Mouse (Mus musculus): ENCODE data around the gene Olfr1104.

Gene Olfr1104

GRCm38 (mm10) chr2:87026980-87027379 is at the start of gene Olfr1104:
Gene Olfr1104, minus strand, starts transcription at chr2:87027080.
- no peak for DNase-seq

GRCm38 (mm10) chr2:87075717-87076116 is 48.8 kb upstream of the Olfr1104 start, which contains the start of gene Olfr1107:
Gene Olfr1107, minus strand, starts transcription at chr2:87075817.
- DNase-seq: no peak

- no peak for DNase-seq
These were observed 25.3 kb upstream of the Olfr1104 start, which contains the start of gene Olfr1106 for GRCm38 (mm10) chr2:87052173-87052572. Gene Olfr1106, minus strand, starts transcription at chr2:87052273.

GRCm38 (mm10) chr2:87036431-87036830 is 9.6 kb upstream of the Olfr1104 start, which contains the start of gene Olfr1105:
Gene Olfr1105, minus strand, starts transcription at chr2:87036531.
- no peak for DNase-seq

- DNase-seq: no peak
These were observed 28.8 kb downstream of the Olfr1104 start, which contains the start of gene Olfr1102 for GRCm38 (mm10) chr2:86998098-86998497. Gene Olfr1102, plus strand, starts transcription at chr2:86998398.

DNA sequence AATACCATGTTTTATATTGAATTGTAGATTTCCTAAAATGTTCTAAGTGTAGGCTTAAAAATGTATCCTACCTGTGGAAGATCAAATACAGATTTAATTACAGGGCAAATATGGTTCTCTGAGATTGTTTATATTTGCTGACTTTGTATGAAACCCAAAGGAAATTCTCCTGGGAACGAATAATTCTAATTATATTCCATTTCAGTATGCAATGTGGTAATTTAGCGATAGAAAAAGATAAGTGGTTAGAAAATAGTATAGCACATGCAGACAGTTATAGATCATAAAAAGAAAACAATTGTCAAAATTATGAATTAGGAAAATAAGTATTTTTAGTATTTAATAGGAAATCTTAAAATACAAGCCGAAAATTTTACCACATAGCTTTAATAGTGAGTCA is 35.8 kb downstream of the Olfr1104 start, which contains the start of gene Olfr1101:
Olfr1101 (minus strand) TSS at position 101 of the 400 bp plus-strand sequence.
- DNase-seq: no peak

DNA sequence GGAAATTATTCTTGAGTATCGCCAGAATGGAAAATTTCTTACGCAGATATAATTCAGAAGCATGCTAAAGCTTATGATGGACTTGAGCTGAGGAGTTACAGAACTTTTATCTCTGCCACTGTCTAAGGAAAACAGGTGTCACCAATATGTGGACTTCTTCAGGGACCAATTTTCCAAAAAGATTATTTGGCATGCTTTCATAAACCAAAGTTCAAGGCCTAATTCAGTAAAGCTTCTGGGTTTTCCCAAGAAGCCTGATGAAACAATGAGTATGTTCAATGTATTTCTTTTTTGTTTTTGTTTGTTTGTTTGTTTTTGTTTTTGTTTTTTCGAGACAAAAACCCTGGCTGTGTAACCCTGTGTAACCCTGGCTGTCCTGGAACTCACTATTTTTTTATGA is 47.0 kb downstream of the Olfr1104 start, which contains the start of gene Olfr1100:
Olfr1100 (minus strand) TSS at position 101 of the 400 bp plus-strand sequence.
- no peak for DNase-seq
